Mouse (Mus musculus) lung, postnatal 0 days (tissue): Measurements from ENCODE around the gene Dido1.

Experiments used
- CTCF ChIP-seq: IDR thresholded peaks from 2 replicates; pipeline ENCODE4 v1.5.1; 2016; ENCODE audit warnings: antibody characterized with exemption, mild to moderate bottlenecking
- EP300 ChIP-seq: IDR thresholded peaks from 2 replicates; pipeline ENCODE4 v1.6.1; 2016; ENCODE audit warnings: antibody characterized with exemption, mild to moderate bottlenecking, control low read depth

DNA sequence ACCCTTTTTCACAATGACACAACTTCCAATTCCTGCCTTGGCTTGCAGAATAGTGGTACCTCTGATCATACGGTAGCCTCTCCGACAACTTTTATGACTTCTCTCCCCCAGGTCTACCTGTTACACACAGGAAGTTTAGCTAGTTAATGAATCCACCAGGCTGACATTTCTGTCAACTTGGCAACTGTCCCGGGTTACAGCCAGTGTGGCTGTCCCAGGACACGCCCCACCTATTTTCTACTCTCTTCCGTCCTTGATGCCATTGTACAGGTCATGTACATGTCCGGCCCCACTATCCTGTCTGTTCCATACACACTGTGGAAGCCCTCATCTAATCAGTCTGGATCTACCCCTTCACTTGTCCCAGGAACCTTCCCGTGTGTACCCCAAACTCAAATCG is 5.2 kb downstream of the Dido1 start:
- TF ChIP-seq CTCF, result no peak
- TF ChIP-seq EP300, result no peak
